Mouse (Mus musculus): ENCODE measurements around the gene Olfr214. TPM values are rescaled to one million over a fixed set of nuclear protein-coding genes. Genes with fewer than 3 reads are reported as not detected.
"Not testable (repeated sequence)": the region's sequence is repeated elsewhere in the genome, so short reads cannot be mapped to it uniquely, and the experiment has no call there.

Olfr214 gene
- polyA plus RNA-seq (2015; fragmentation: Nextera tagmentation; extraction: Ambion mirVana), result not detected in 2 replicates

- Histone ChIP-seq H3K27me3 (no peaks in the 10 kb centered on the region), H3K9me3 (no peaks in the 10 kb centered on the region), H3K4me3 (no peak within 1 kb of the TSS), H3K4me1 (peaks cover 5% of the 10 kb centered on the region; the same call in 1 of the 2 replicates), H3K9ac (no peak within 1 kb of the TSS), H3K27ac (no peak within 1 kb of the TSS), H3K4me2 (replicated peaks) (no peak within 1 kb of the TSS), H3K36me3 (no peaks in the 10 kb centered on the region)
- ATAC-seq (ENCODE audit: low FRiP score, low read depth), result no peak
- 67% methylated on average over 1 of the region's 1 CpGs for WGBS
These were observed at the start of gene Olfr214 for GRCm38 (mm10) chr6:116553935-116554334. TSS of gene Olfr214 (plus strand) at chr6:116554235.

DNA sequence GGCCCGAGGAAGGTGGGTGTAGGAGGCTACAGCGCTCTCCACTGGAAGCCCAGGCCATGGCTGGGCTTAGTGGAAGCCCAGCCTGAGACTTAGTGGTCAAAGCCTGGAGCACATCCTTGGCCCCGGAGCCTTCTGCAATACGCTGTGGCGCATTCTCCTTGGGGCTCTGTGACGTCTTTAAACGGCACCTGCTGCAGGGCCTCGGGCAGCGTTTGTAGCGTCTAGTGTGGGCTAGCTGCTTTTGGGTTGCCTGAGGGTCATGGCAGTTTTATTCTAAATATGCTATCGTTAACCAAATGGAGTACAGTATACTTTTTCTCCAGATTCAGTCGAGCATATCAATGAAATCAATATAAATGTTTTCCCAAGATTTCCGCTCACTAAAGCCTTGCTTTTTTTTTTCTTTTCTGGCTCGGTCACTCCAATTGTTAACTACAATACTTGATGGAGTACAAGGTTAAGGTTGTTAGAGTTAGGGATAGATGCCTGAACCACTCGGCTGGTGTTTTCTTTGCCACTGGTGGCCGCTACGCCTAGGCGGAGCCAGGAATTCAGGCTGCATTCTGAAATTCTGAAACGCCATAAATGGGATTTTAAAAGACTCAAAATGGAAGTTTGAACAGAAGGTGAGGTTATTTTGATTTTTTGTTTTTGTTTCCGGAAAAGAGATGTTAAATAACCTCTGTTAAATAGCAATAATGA, 47.6 kb upstream of the Olfr214 start, which contains the start of gene Olfr212:
Gene Olfr212, plus strand, starts transcription at position 215 of the 702 bp plus-strand sequence.
- not testable (repeated sequence) for H3K9ac ChIP-seq; H3K27me3 ChIP-seq; H3K36me3 ChIP-seq; H3K4me3 ChIP-seq; H3K4me1 ChIP-seq; H3K4me2 ChIP-seq (replicated peaks); H3K27ac ChIP-seq; ATAC-seq (ENCODE audit: low FRiP score, low read depth)
- WGBS, result 92% methylated on average over 20 of the region's 20 CpGs
- peaks cover 24% of the 10 kb centered on the region for H3K9me3 ChIP-seq

DNA sequence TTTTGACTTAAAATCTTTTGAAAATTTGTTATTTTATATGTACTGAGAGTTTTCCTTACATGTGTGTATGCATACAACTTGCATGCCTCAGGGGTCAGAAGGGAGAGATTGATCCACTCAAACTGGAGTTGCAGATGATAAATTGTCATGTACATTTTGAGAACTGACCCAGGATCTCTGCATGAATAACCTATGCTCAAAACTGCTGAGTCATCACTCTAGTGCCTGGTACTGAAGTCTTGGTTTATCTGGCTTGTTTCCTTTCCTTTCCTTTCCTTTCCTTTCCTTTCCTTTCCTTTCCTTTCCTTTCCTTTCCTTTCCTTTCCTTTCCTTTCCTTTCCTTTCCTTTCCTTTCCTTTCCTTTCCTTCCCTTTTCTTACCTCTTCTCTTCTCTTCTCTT, 39.2 kb upstream of the Olfr214 start:
- Histone ChIP-seq H3K27ac (no peak overlapping the region), H3K4me3 (no peak overlapping the region), H3K9ac (no peak overlapping the region), H3K9me3 (no peaks in the 10 kb centered on the region), H3K4me2 (replicated peaks) (no peak overlapping the region), H3K4me1 (no peaks in the 10 kb centered on the region), H3K27me3 (no peaks in the 10 kb centered on the region), H3K36me3 (no peaks in the 10 kb centered on the region)
- ATAC-seq (ENCODE audit: low FRiP score, low read depth), result no peak

DNA sequence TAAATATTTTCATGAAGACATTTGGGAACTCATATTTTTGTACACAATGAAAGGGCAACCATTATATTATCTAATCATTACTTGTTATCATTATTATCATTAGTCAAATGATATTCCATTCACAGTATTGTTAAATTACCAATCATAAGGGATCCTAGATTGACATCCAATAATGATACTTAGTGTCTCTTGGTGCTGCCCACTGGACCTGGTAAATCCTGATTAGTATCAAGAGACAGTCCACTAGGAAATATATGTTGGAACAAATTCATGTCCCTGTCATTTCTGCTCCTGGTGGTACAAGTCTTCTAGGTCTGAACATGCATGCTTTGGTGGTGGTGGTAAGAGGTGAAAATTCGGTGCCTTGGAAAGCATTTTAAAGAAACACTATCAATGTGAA, 15.9 kb upstream of the Olfr214 start, which contains the start of gene Olfr213:
Gene Olfr213, plus strand, starts transcription at position 301 of the 400 bp plus-strand sequence.
- H3K4me2 ChIP-seq (replicated peaks), result no peak within 1 kb of the TSS
- H3K9ac ChIP-seq, result no peak within 1 kb of the TSS
- H3K4me1 ChIP-seq, result no peaks in the 10 kb centered on the region
- no peaks in the 10 kb centered on the region for H3K9me3 ChIP-seq
- WGBS, result 82% methylated on average over 1 of the region's 1 CpGs
- H3K36me3 ChIP-seq, result no peaks in the 10 kb centered on the region
- no peak within 1 kb of the TSS for H3K4me3 ChIP-seq
- H3K27me3 ChIP-seq, result no peaks in the 10 kb centered on the region
- H3K27ac ChIP-seq, result no peak within 1 kb of the TSS
- ATAC-seq (ENCODE audit: low FRiP score, low read depth), result no peak

DNA sequence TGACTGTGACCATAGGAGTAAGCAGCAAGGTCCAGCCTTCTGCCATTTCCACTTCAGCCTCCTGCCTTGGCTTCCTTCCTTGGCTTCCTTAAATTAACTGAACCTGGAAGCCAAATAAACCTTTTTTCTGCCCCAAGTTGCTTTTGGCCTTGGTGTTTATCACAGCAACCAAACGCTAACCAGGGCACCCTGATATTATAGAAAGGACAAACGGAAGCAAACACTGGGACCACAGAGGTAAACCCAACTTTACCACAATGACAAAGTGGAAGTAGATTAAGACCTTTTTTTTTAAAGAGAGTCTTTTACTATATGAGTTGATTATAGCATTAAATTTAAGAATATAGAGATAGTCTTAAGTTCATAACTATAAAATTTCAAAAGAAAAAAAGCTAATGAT, 11.5 kb upstream of the Olfr214 start:
- H3K4me1 ChIP-seq, result no peaks in the 10 kb centered on the region
- H3K4me2 ChIP-seq (replicated peaks), result no peak overlapping the region
- H3K9me3 ChIP-seq, result no peaks in the 10 kb centered on the region
- no peak overlapping the region for H3K4me3 ChIP-seq
- H3K36me3 ChIP-seq, result no peaks in the 10 kb centered on the region
- WGBS, result 87% methylated on average over 2 of the region's 2 CpGs
- no peak overlapping the region for H3K27ac ChIP-seq
- H3K27me3 ChIP-seq, result no peaks in the 10 kb centered on the region
- no peak for ATAC-seq (ENCODE audit: low FRiP score, low read depth)
- no peak overlapping the region for H3K9ac ChIP-seq

- 95% methylated on average over 11 of the region's 11 CpGs for WGBS
- not testable (repeated sequence) for H3K4me1 ChIP-seq; H3K9me3 ChIP-seq; H3K36me3 ChIP-seq; H3K9ac ChIP-seq; H3K4me2 ChIP-seq (replicated peaks); H3K4me3 ChIP-seq; H3K27ac ChIP-seq; ATAC-seq (ENCODE audit: low FRiP score, low read depth); H3K27me3 ChIP-seq
These were observed 3.2 kb upstream of the Olfr214 start, which contains the start of gene Gm5580 for GRCm38 (mm10) chr6:116550841-116551240. TSS of gene Gm5580 (plus strand) at chr6:116551141.

DNA sequence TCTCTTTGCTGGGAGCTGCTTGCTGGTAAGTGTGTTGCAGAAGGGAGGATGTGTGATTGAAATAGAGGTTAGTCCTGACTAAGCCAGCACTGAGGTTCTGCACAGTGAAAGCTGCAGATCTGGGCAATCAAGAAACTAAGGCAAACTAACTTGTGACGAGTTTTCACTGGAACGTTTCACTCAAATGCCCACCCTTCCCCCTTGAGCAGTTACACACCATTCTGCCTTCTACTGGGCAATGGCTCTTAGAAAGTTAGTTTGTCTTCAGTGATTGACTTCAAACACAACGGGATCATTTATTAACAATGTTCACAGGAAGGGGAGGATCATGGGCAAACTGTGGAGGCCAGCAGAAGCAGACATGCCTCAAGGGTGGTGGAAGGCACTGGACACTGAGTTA, 917 bp downstream of the Olfr214 start:
- no peak overlapping the region for H3K4me2 ChIP-seq (replicated peaks)
- no peak overlapping the region for H3K9ac ChIP-seq
- H3K9me3 ChIP-seq, result no peaks in the 10 kb centered on the region
- 71% methylated on average over 3 of the region's 3 CpGs for WGBS
- no peak for ATAC-seq (ENCODE audit: low FRiP score, low read depth)
- no peaks in the 10 kb centered on the region for H3K36me3 ChIP-seq
- H3K27me3 ChIP-seq, result no peaks in the 10 kb centered on the region
- peaks cover 5% of the 10 kb centered on the region; the same call in 1 of the 2 replicates for H3K4me1 ChIP-seq
- H3K4me3 ChIP-seq, result no peak overlapping the region
- no peak overlapping the region for H3K27ac ChIP-seq

DNA sequence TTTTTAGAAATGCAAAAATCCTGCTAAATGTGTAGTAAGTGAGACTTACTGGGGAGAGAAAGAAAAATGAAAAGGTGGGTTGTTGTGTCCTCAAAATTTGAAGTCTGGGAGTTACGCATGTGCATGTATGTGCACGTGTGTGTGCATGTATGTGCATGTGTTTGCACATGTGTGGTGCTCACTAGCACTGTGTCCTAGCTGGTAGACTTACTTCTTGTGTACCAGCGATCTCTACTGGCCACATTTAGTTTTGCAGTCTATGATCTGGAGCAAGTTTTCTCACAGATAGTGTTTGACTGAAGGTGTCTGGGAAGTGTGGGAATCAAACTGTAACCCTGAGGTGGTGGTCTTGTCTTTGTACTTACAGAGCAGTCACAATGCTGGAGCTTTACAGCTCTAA, 15.8 kb downstream of the Olfr214 start:
- no peak for ATAC-seq (ENCODE audit: low FRiP score, low read depth)
- Histone ChIP-seq H3K9me3 (no peaks in the 10 kb centered on the region), H3K36me3 (no peaks in the 10 kb centered on the region), H3K4me2 (replicated peaks) (no peak overlapping the region), H3K27ac (no peak overlapping the region), H3K27me3 (no peaks in the 10 kb centered on the region), H3K9ac (no peak overlapping the region), H3K4me3 (no peak overlapping the region), H3K4me1 (no peaks in the 10 kb centered on the region)
- 35% methylated on average over 3 of the region's 3 CpGs for WGBS

- ATAC-seq (ENCODE audit: low FRiP score, low read depth), result no peak
- WGBS, result 76% methylated on average over 4 of the region's 4 CpGs
- Histone ChIP-seq H3K4me2 (replicated peaks) (no peak within 1 kb of the TSS), H3K9me3 (no peaks in the 10 kb centered on the region), H3K27me3 (no peaks in the 10 kb centered on the region), H3K27ac (no peak within 1 kb of the TSS), H3K36me3 (no peaks in the 10 kb centered on the region), H3K4me1 (no peaks in the 10 kb centered on the region), H3K4me3 (no peak within 1 kb of the TSS), H3K9ac (no peak within 1 kb of the TSS)
These were observed 30.1 kb downstream of the Olfr214 start, which contains the start of gene Olfr215 for GRCm38 (mm10) chr6:116584095-116584494. TSS of gene Olfr215 (minus strand) at chr6:116584195.

- H3K27ac ChIP-seq; H3K4me1 ChIP-seq; H3K9me3 ChIP-seq; H3K4me2 ChIP-seq (replicated peaks); H3K4me3 ChIP-seq; H3K9ac ChIP-seq; H3K36me3 ChIP-seq; H3K27me3 ChIP-seq; ATAC-seq (ENCODE audit: low FRiP score, low read depth): not testable (repeated sequence)
These were observed 46.9 kb downstream of the Olfr214 start for GRCm38 (mm10) chr6:116600969-116601368.

- Histone ChIP-seq H3K9me3 (no peaks in the 10 kb centered on the region), H3K36me3 (no peaks in the 10 kb centered on the region), H3K4me3 (no peak overlapping the region), H3K4me2 (replicated peaks) (no peak overlapping the region), H3K27me3 (no peaks in the 10 kb centered on the region), H3K27ac (no peak overlapping the region), H3K9ac (no peak overlapping the region), H3K4me1 (no peaks in the 10 kb centered on the region)
- WGBS, result 43% methylated on average over 4 of the region's 4 CpGs
- ATAC-seq (ENCODE audit: low FRiP score, low read depth), result no peak
These were observed 53.2 kb downstream of the Olfr214 start for GRCm38 (mm10) chr6:116607230-116607629.

All from limb, embryonic 13.5 days (tissue).